Mouse (Mus musculus): ENCODE measurements around the gene Reg3a.
"Not testable (repeated sequence)": the region's sequence is repeated elsewhere in the genome, so short reads cannot be mapped to it uniquely, and the experiment has no call there.

Reg3a gene

GRCm38 (mm10) chr6:78380409-78380808 lies at the start of gene Reg3a:
Gene Reg3a (plus strand): TSS chr6:78380709.
- DNase-seq: no peak

- DNase-seq: no peak
Measured at GRCm38 (mm10) chr6:78331919-78332569, 48.5 kb upstream of the Reg3a start.

- DNase-seq: no peak
Measured at GRCm38 (mm10) chr6:78340296-78340695, 40.2 kb upstream of the Reg3a start.

- DNase-seq: no peak
Measured at GRCm38 (mm10) chr6:78341689-78342088, 38.8 kb upstream of the Reg3a start.

GRCm38 (mm10) chr6:78361971-78362563 lies 18.4 kb upstream of the Reg3a start:
- DNase-seq: no peak

GRCm38 (mm10) chr6:78370357-78370756 lies 10.2 kb upstream of the Reg3a start, which contains the start of gene Reg3b:
Gene Reg3b (plus strand): TSS chr6:78370657.
- no peak for DNase-seq

DNA sequence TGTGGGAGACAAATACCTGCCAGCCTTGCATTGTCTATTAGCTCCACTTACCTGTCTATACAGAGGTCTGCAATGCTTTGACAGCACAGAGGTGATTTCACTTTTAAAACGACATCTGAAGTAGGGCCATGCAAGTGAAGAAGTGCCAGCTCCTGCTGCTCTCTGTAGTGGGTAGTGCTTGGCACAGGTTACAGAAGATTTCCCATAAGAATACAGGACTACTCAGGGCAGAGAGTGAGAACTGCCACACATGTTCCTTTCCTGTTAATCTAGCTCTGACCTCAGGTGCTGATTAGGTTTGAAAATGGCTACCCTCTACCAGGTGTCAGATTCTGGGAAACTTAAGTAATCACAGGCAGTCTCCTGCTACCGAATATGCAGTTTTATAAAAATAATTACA lies 1.7 kb upstream of the Reg3a start, which contains the start of gene Reg3d:
Gene Reg3d, minus strand, starts transcription at position 101 of the 400 bp plus-strand sequence.
- DNase-seq: no peak

DNA sequence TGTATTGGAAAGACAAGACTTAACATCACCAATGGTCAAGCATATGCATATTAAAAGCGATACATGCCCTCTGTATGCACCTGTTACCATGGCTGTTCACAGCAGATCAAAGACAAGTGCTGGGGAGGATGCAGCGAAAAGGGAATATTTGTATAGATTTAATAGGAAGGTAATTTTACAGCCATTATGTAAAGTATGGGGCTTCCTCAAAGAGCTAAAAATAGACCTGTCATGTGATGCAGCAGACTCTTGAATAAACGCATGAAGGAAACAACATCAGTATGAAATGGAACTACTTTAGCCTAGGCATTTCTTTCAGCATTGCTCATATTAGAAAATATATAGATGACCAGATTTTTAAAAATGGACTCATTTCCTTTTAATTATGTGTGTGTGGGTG lies 5.1 kb downstream of the Reg3a start:
- DNase-seq: no peak

- not testable (repeated sequence) for DNase-seq
Measured at GRCm38 (mm10) chr6:78395323-78395722, 14.8 kb downstream of the Reg3a start, which contains the start of gene Reg2. Gene Reg2 (plus strand): TSS chr6:78395623.

- not testable (repeated sequence) for DNase-seq
Measured at GRCm38 (mm10) chr6:78422411-78422810, 41.9 kb downstream of the Reg3a start, which contains the start of gene Reg1. Gene Reg1 (plus strand): TSS chr6:78422711.

GRCm38 (mm10) chr6:78425497-78425896 lies 45.0 kb downstream of the Reg3a start:
- DNase-seq: no peak
